Mouse (Mus musculus): ENCODE results near the gene Ecel1.

The Ecel1 gene

GRCm38 (mm10) chr1:87171312-87171711 is 15.0 kb upstream of the Ecel1 start:
- no peak for DNase-seq (ENCODE audit: extremely low spot score, low spot score)

DNA sequence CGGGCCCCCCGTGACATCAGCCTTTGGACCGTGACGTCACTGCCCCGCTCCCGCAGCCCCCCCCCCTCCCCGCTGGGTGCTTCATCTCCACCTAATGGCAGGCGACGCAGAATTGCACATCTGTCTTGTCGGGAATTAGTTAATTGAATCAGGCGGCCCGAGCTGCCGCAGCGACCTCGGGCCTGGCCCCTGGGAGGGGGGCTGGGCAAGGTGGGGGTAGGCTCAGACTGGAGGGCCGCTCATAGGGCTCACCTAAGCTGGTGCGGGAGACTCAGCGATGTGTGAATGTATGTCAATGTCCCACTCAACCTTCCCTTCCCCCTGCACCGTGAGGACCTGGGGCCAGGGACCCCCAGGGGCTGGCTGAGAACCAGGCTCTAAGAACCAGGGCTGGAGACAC is 14.1 kb upstream of the Ecel1 start:
- no peak for DNase-seq (ENCODE audit: extremely low spot score, low spot score)

DNA sequence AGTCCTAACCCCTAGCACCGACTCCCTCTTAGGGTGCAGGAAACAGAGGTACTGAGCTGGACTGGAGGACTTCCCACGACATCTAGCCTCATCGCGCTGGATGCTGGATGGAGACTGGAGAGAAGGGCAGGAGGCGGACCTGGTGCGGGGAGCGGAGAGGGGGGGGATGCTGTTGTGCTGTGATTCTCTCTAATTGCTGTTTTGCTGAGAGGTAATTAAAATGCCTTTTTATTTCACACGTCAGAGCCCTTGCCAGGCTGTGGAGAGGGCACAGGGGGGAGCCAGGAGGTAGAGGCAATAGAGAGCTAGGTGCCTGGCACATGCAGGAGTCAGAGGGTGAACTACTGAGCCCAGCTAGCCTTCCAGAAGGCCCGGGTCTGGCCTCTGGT is 8.5 kb upstream of the Ecel1 start:
- DNase-seq (ENCODE audit: extremely low spot score, low spot score) = no peak

DNA sequence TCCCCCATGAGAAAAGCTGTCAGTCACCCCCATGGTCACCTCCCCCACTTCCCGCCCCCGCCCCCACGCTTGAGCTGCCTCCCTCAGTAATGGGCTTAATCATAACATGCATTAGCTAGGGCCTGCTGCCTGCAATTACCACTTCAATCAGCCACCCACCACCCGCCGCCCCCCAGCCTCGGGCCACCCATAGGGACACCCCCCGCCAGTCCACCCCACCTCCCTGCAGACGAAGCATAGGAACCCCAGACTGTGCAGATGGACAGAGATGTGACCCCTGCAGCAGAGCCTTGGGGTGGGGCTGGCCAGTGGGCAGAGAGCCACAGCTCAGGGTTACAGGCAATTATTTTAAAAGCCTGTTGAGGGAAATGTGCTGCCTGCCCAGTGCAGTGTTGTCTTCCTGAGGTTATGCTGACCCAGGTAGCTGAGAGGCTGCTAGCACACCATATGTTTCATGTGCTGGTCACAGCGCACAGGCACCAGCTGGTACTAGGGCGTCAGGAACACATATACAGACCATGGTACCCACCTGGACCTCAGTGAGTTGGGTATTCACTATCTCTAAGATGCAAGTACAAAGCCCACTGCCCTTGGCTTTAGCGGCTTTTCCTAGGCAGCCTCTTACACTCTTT is 8.0 kb upstream of the Ecel1 start:
- no peak for DNase-seq (ENCODE audit: extremely low spot score, low spot score)

DNA sequence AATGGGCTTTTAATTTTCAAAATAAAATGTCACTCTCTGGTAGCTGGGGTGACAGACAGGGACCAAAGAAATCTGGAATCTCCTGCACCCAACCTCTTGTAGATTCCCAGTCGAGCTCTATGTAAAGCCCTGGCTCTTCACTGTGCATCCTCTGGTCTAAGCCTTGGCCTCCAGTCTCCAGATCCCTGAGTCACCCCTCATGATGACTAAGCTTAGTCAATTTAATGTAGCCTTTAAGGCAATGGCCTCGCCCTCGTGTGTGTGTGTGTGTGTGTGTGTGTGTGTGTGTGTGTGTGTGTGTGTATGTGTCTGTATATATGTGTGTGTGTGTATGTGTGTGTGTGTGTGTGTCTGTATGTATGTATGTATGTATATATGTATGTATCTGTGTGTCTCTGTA is 3.1 kb upstream of the Ecel1 start:
- no peak for DNase-seq (ENCODE audit: extremely low spot score, low spot score)

DNA sequence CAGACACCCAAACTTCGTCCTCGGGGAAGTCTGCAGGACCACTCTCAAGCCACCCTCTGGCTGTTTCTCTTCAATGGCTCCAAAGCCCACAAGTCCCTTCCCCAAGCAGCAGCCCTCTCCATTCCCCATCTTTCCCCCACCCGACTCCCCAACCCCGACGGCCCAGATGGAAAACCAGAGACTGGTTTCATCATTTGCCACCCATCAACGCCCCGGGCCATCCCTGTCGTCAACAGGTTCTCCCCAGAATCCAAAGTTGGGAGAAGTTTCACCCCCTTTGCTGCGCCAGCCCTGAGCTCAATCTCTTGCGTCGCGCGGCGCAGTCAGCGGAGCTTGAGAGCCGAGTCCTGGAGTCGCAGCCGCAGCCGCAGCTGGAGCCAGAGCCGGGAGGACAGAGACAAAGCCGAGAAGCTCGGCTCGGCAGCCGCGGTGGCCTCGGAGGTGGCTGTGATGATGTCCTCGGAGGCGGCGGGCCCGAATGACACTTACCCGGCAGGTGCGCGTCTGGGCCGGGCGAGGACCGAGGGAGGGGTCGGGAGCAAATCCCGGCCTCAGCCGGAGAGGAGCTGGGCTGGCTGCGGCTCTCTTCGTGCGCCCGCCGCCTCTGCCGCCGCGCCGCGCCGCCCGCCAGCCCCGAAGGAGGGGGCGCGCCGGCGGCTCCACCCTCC is 656 bp downstream of the Ecel1 start:
- peak; percentile 68 for DNase-seq (ENCODE audit: extremely low spot score, low spot score)

- DNase-seq (ENCODE audit: extremely low spot score, low spot score) = peak; percentile 48
These were observed 1.7 kb downstream of the Ecel1 start for GRCm38 (mm10) chr1:87154501-87155120.

DNA sequence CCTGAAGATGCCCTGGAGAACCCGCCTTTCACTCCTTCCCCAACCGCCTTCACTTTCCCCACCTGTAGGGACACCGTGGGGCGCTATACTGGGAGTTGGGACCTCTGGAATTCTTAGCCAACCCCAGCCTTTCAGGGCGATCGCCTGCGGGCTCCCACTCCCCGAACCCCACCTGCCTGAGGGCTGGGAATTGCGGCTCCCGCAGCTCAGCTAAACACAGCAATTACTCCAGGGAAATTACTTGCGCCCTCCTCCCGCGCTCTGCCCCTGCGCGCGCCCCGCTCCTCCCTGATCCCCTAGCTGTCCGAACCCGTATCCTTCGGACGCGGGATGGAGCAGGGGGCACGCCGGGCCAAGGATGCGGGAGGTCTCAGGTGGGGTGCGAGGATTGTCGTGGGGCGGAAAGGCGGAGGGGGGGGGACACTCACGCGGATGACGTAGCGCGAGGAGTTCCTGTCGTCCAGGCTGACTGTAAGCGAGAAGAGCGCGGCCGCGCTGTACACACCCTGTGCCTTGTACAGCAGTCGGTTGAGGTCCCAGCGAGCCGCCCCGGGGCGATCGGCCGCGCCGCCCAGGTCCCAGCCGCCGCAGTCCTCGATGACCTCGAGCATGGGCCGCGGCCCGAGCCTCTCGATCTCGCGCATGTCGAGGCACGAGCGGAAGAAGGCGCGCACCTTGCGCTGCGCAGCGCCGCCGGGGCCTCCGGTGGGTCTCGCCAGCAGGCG is 2.4 kb downstream of the Ecel1 start:
- peak; percentile 52 for DNase-seq (ENCODE audit: extremely low spot score, low spot score)

GRCm38 (mm10) chr1:87151286-87151685 is 5.0 kb downstream of the Ecel1 start:
- no peak for DNase-seq (ENCODE audit: extremely low spot score, low spot score)

DNA sequence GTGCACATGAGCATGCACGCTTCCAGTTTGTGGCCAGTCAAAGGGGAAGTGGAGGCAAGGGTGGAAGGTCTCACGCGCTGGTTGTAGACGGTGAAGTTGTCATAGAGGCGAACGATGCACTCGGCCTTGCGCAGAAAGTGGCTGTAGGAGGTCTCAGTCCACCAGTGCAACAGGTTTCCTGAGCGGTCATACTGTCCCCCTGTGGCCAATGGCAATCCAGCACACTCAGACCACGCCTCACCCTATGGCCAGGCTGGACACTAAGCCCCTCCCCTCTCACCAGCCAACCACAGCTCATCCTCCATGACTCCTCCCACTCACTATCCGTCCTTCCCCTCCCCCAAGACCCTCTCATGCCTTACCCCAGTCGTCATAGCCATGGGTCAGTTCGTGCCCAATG is 6.9 kb downstream of the Ecel1 start:
- no peak for DNase-seq (ENCODE audit: extremely low spot score, low spot score)

DNA sequence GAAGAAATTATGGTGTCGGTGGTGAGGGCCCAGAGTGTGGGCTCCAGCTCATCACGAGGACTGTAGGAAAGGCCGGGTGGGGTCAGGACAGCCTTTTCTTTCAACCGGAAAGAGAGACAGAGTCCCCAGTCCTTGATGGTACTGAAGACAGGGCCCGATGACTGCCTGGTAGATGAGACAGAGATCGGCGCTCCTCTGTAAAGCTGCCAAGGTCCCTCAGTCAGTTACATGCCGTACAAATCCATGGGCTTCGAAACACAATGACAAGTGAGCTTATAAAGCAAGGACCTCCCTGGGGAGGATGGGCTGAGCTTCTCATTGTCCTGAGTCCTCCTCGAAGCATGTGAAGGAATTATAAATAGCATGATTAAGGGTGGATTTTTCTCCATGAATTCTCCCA is 13.2 kb downstream of the Ecel1 start:
- no peak for DNase-seq (ENCODE audit: extremely low spot score, low spot score)

GRCm38 (mm10) chr1:87142456-87142855 is 13.9 kb downstream of the Ecel1 start:
- DNase-seq (ENCODE audit: extremely low spot score, low spot score) = no peak

DNA sequence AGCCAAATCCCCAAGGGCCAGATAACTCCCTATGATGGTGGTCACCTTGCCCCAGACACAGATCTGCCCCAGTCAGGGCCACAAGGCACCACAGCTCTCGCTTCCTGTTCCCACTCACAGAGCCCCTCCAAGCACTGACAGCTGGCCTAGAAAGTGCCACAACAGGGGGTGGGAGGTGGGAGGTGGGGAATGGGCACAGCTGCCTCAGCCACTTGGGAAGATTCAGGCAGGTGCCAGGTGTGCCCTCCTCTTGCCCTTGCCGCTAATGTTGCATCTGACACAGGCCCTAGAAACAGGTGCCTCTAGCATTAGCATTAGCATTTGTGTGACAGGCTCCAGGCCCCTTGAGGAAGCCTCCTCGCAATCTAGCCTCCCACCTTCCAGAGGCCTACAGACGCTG is 14.8 kb downstream of the Ecel1 start:
- no peak for DNase-seq (ENCODE audit: extremely low spot score, low spot score)

- DNase-seq (ENCODE audit: extremely low spot score, low spot score) = no peak
These were observed 24.5 kb downstream of the Ecel1 start for GRCm38 (mm10) chr1:87131803-87132202.

- no peak for DNase-seq (ENCODE audit: extremely low spot score, low spot score)
These were observed 28.9 kb downstream of the Ecel1 start for GRCm38 (mm10) chr1:87127206-87128030.

DNA sequence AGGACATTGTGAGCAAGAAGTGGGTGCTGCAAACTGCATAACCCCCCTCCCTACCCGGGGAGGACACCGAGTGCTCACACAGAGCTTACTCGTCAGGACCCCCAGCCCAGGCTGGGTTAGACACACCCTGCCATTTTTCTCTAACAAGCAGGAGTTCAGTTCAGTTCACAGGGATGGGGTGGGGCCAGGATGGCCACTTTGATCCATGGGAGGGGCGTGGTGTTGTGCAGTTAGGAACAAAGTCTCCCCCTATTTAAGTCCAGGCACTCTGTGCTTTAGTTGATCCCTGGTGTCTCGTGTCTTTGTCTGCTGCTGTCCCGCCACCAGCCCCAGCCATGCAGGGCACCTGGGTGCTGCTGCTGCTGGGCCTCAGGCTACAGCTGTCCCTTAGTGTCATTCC is 31.6 kb downstream of the Ecel1 start, which contains the start of gene Akp3:
Gene Akp3, plus strand, starts transcription at position 301 of the 400 bp plus-strand sequence.
- no peak for DNase-seq (ENCODE audit: extremely low spot score, low spot score)

- DNase-seq (ENCODE audit: extremely low spot score, low spot score) = no peak
These were observed 41.5 kb downstream of the Ecel1 start for GRCm38 (mm10) chr1:87114784-87115183.

DNA sequence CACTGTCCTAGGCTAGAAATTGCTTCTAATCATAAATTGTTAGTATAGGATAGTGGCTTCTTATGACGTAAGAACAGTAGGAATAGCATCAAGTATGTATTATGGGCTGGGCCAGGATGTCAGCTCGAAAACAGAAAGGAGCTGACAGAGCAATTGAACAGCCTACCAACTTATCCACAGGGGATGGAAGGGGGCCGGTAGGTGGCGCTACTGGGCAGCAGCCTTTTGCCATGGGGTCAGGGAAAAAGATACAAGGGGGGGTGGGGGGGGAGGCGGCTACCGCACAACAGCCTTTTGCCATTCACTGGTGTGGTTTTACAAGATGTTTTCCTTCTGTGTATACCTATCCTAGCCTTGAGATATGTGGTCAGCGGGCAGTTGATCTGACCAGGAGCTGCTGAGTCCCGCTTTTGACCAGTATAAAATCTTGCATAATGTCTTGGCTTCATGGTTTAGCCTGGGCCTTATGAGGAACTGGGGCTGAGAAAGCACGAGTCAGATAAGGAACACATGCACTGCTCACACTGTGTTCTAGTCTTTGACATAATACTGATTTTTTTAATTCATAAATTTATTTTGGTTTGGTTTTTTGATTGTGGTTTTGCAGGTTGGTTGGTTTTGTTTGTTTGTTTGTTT is 44.5 kb downstream of the Ecel1 start:
- DNase-seq (ENCODE audit: extremely low spot score, low spot score) = peak; percentile 44

GRCm38 (mm10) chr1:87108564-87108963 is 47.8 kb downstream of the Ecel1 start:
- no peak for DNase-seq (ENCODE audit: extremely low spot score, low spot score)

DNA sequence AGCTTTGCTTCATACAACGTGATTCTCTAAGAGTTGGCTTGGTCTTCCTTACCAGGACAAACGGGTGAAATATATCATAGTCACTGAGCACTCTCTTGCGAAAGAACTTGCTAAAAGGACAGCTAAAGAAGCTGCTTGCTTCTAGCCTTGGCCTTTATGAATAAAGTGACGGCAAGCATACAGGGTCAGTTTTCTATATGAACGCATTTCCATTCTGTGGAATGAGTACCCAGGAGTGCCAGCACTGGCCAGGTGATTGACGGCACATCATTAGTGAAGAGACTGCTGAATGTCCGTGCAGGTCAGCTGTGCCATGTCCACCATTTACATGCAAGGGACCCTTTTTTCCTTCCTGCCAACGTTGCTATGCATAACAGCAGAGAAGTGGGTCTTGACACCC is 49.8 kb downstream of the Ecel1 start:
- DNase-seq (ENCODE audit: extremely low spot score, low spot score) = no peak

DNA sequence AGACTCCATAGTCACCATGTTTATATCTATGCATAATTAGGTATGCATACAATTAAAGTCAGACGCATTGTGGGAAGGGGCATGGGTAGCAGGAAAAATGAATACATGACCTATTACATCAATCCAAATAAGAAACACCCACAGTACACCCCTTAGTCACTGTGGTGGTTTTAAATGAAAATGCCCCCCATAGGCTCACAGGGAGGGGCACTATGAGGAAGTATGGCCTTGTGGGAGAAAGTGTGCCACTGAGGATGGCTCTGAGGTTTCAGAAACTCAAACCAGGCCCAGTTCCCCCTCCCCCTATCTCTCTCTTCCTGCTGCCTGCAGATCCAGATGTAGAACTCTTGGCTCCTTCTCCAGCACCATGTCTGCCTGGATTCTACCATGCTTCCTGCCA is 52.4 kb downstream of the Ecel1 start:
- no peak for DNase-seq (ENCODE audit: extremely low spot score, low spot score)

All from neural tube, embryonic 10.5 days (tissue).